Mouse (Mus musculus) adrenal gland, postnatal 14 days (tissue): ENCODE measurements around the gene Cma1. TPM values are rescaled to one million over a fixed set of nuclear protein-coding genes. Genes with fewer than 3 reads are reported as not detected.

Experiments used
- total RNA-seq: library from RNA; stranded (reverse); gene quantifications from 2 replicates; pipeline ENCODE4 v1.2.3, GENCODE M21; 2021

Gene Cma1
- total RNA-seq, 1 experiment from 2014 or later: 4.3 TPM

Other genes with a start within 250 kb of the Cma1 start
- gene Tgm1, start 230.7 kb downstream of the Cma1 start, total RNA-seq: 0.74 and 2.3 TPM in 2 replicates
- 19.5 and 21.1 TPM in 2 replicates for gene Rabggta, start 222.4 kb downstream of the Cma1 start, total RNA-seq
- gene Dhrs1, start 199.0 kb downstream of the Cma1 start, total RNA-seq: 81.5 and 93.6 TPM in 2 replicates
- gene Nop9, start 199.0 kb downstream of the Cma1 start, total RNA-seq: 15.9 and 16.2 TPM in 2 replicates
- 1.7 and 22.1 TPM in 2 replicates for gene Cideb, start 186.2 kb downstream of the Cma1 start, total RNA-seq
- gene Ltb4r2, start 183.2 kb downstream of the Cma1 start, total RNA-seq: 0.11 and 0.37 TPM in 2 replicates
- 0.48 and 0.71 TPM in 2 replicates for gene Ltb4r1, start 178.7 kb downstream of the Cma1 start, total RNA-seq
- gene Adcy4, start 160.6 kb downstream of the Cma1 start, total RNA-seq: 14.3 and 17.3 TPM in 2 replicates
- 5.2 and 7.8 TPM in 2 replicates for gene Ripk3, start 155.8 kb downstream of the Cma1 start, total RNA-seq
- gene Nfatc4, start 121.5 kb downstream of the Cma1 start, total RNA-seq: 23.8 and 31.2 TPM in 2 replicates
- 14.1 and 18.8 TPM in 2 replicates for gene Nynrin, start 90.7 kb downstream of the Cma1 start, total RNA-seq
- 0.11 and 0.34 TPM in 2 replicates for gene Cbln3, start 60.3 kb downstream of the Cma1 start, total RNA-seq
- 19.2 and 23.8 TPM in 2 replicates for gene Khnyn, start 59.7 kb downstream of the Cma1 start, total RNA-seq
- 83.3 and 100 TPM in 2 replicates for gene Sdr39u1, start 44.4 kb downstream of the Cma1 start, total RNA-seq
- 0.70 TPM in 1 of 2 replicates, not detected in the other for gene Cma2, start 6.3 kb upstream of the Cma1 start, total RNA-seq
- gene Mcpt1, start 73.3 kb upstream of the Cma1 start, total RNA-seq: not detected in 2 replicates
- gene Mcpt9, start 85.8 kb upstream of the Cma1 start, total RNA-seq: not detected in 2 replicates
- not detected in 2 replicates for gene Mcpt2, start 97.4 kb upstream of the Cma1 start, total RNA-seq
- gene Mcpt4, start 117.6 kb upstream of the Cma1 start, total RNA-seq: 2.7 and 3.3 TPM in 2 replicates
- gene Mcpt8, start 140.6 kb upstream of the Cma1 start, total RNA-seq: 0.70 TPM in 1 of 2 replicates, not detected in the other
- gene Ctsg, start 157.9 kb upstream of the Cma1 start, total RNA-seq: 0.64 TPM in 1 of 2 replicates, not detected in the other
- gene Gzme, start 175.9 kb upstream of the Cma1 start, total RNA-seq: not detected in 2 replicates
- not detected in 2 replicates for gene Gzmd, start 187.9 kb upstream of the Cma1 start, total RNA-seq
- not detected in 2 replicates for gene Gzmg, start 214.9 kb upstream of the Cma1 start, total RNA-seq
- gene Gzmn, start 229.9 kb upstream of the Cma1 start, total RNA-seq: not detected in 2 replicates